Mouse (Mus musculus) megakaryocyte, embryonic 14.5 days (primary cell): ENCODE data around the gene Pxn.

Source experiments
- FLI1 ChIP-seq: IDR thresholded peaks from 2 replicates; pipeline ENCODE4 v1.6.1; 2012; ENCODE audit warnings: low read length, inconsistent platforms, mixed read lengths
- GATA1 ChIP-seq: IDR thresholded peaks from 3 replicates; pipeline ENCODE4 v1.6.1; 2012; ENCODE audit warnings: mixed read lengths, low read length, inconsistent platforms, borderline replicate concordance

GRCm38 (mm10) chr5:115500383-115500935 is 6.0 kb upstream of the Pxn start:
- TF ChIP-seq FLI1, result no peak
- no peak for TF ChIP-seq GATA1
